Comparison of ENCODE assay signal across 13 mouse cellular contexts in genomic region chr11:96254221-96254620, GRCm38 (mm10). TPM values are rescaled to one million over a fixed set of nuclear protein-coding genes. Genes with fewer than 3 reads are reported as not detected.
DNase-seq lines count a peak whose midpoint lies in the region; ATAC-seq and TF ChIP-seq lines count a peak whose summit lies in the region.
"Had no signal": no experiment of that assay in that cellular context is flagged by ENCODE, and none has a peak within 500 bp of the region (broad histone marks: within the 10 kb centered on the region; RNA-seq: fewer than 3 reads in every experiment).

No protein-coding gene starts in this region.

- no peak for ATAC-seq in limb, embryonic 13.5 days (ENCODE audit: low FRiP score, low read depth)
- no peak for ATAC-seq in forebrain, embryonic 15.5 days (replicated peaks)
- ATAC-seq in megakaryocyte-erythroid progenitor cell, adult 5-6 weeks (replicated peaks; ENCODE audit: low FRiP score, low TSS enrichment, poor library complexity, severe bottlenecking) = no peak
- ATAC-seq in hindbrain, embryonic 13.5 days (ENCODE audit: low FRiP score) = no peak
- ATAC-seq: activated CD4-positive, CD25-positive, alpha-beta regulatory T cell, adult 4 months had no signal

- peaks cover 85% of the 10 kb centered on the region for H3K27me3 ChIP-seq in E14TG2a.4 (ENCODE audit: insufficient read depth, low read length)
- peaks cover 99% of the 10 kb centered on the region for H3K27me3 ChIP-seq in limb, embryonic 13.5 days
- peaks cover 97% of the 10 kb centered on the region for H3K27me3 ChIP-seq in forebrain, embryonic 15.5 days
- H3K27me3 ChIP-seq in hindbrain, embryonic 13.5 days = peaks cover 100% of the 10 kb centered on the region

- no peaks in the 10 kb centered on the region for H3K36me3 ChIP-seq in E14TG2a.4 (ENCODE audit: insufficient read depth, low read length)
- H3K36me3 ChIP-seq in limb, embryonic 13.5 days = no peaks in the 10 kb centered on the region
- no peaks in the 10 kb centered on the region for H3K36me3 ChIP-seq in forebrain, embryonic 15.5 days
- no peaks in the 10 kb centered on the region for H3K36me3 ChIP-seq in hindbrain, embryonic 13.5 days
- H3K36me3 ChIP-seq: lung, embryonic 15.5 days; midbrain, embryonic 12.5 days had no signal

- H3K9me3 ChIP-seq in E14TG2a.4 (ENCODE audit: low read length) = no peaks in the 10 kb centered on the region
- H3K9me3 ChIP-seq in limb, embryonic 13.5 days = no peaks in the 10 kb centered on the region
- no peaks in the 10 kb centered on the region for H3K9me3 ChIP-seq in forebrain, embryonic 15.5 days
- H3K9me3 ChIP-seq in hindbrain, embryonic 13.5 days = no peaks in the 10 kb centered on the region
- H3K9me3 ChIP-seq: lung, embryonic 15.5 days had no signal

- H3K4me2 ChIP-seq in limb, embryonic 13.5 days (replicated peaks) = peak overlapping the region; percentile 30
- no peak overlapping the region for H3K4me2 ChIP-seq in forebrain, embryonic 15.5 days (replicated peaks)
- H3K4me2 ChIP-seq in hindbrain, embryonic 13.5 days = no peak overlapping the region
- H3K4me2 ChIP-seq: lung, embryonic 15.5 days; midbrain, embryonic 12.5 days had no signal

- TF ChIP-seq CTCF in E14TG2a.4 (conservative IDR thresholded peaks at IDR 0.05; ENCODE audit: low read length) = no peak

- 2% methylated on average over 11 of the region's 11 CpGs for WGBS in limb, embryonic 13.5 days
- under 1% methylated on average over 11 of the region's 11 CpGs for WGBS in forebrain, embryonic 15.5 days
- 2% methylated on average over 11 of the region's 11 CpGs for WGBS in hindbrain, embryonic 13.5 days

- H3K9ac ChIP-seq in limb, embryonic 13.5 days = no peak overlapping the region
- H3K9ac ChIP-seq in forebrain, embryonic 15.5 days (replicated peaks) = no peak overlapping the region
- no peak overlapping the region for H3K9ac ChIP-seq in hindbrain, embryonic 13.5 days
- H3K9ac ChIP-seq: lung, embryonic 15.5 days; midbrain, embryonic 12.5 days had no signal

- DNase-seq in R1 (ENCODE audit: low read depth, low spot score) = peak; percentile 72
- peak; percentile 87 for DNase-seq in kidney, adult 9 months
- DNase-seq: heart, postnatal 14 days; left cerebral cortex, postnatal 4 days had no signal

- peak overlapping the region; percentile 5 for H3K4me3 ChIP-seq in E14TG2a.4 (replicated peaks; ENCODE audit: low read length)
- H3K4me3 ChIP-seq in limb, embryonic 13.5 days = peak overlapping the region; percentile 7; the same call in 1 of the 2 replicates
- no peak overlapping the region for H3K4me3 ChIP-seq in forebrain, embryonic 15.5 days
- no peak overlapping the region for H3K4me3 ChIP-seq in hindbrain, embryonic 13.5 days
- H3K4me3 ChIP-seq: lung, embryonic 15.5 days; midbrain, embryonic 12.5 days had no signal

- no peak overlapping the region for H3K27ac ChIP-seq in limb, embryonic 13.5 days
- no peak overlapping the region for H3K27ac ChIP-seq in forebrain, embryonic 15.5 days (replicated peaks)
- no peak overlapping the region for H3K27ac ChIP-seq in hindbrain, embryonic 13.5 days
- H3K27ac ChIP-seq: lung, embryonic 15.5 days; midbrain, embryonic 12.5 days had no signal

- H3K4me1 ChIP-seq in E14TG2a.4 (replicated peaks; ENCODE audit: low read depth, low read length) = peaks cover 65% of the 10 kb centered on the region
- peaks cover 16% of the 10 kb centered on the region; the same call in 1 of the 2 replicates for H3K4me1 ChIP-seq in limb, embryonic 13.5 days
- no peaks in the 10 kb centered on the region for H3K4me1 ChIP-seq in forebrain, embryonic 15.5 days
- H3K4me1 ChIP-seq in hindbrain, embryonic 13.5 days (replicated peaks) = no peaks in the 10 kb centered on the region
- H3K4me1 ChIP-seq: midbrain, embryonic 12.5 days had no signal

RNA-seq across cellular contexts. Expression of gene Hoxb9, which starts 17.0 kb away (rescaled TPM):
- 1.1 and 1.3 TPM in 2 replicates for polyA plus RNA-seq in limb, embryonic 13.5 days (2015; fragmentation: Nextera tagmentation; extraction: Ambion mirVana)
- not detected in 2 replicates for polyA plus RNA-seq in forebrain, embryonic 15.5 days (2015; fragmentation: Nextera tagmentation; extraction: Ambion mirVana)
- total RNA-seq in megakaryocyte-erythroid progenitor cell, adult 5-6 weeks (2014; fragmentation: Nextera tagmentation) = not detected in 2 replicates
- total RNA-seq in megakaryocyte-erythroid progenitor cell, adult 5-6 weeks (2017) = not detected in 2 replicates
- 4.8 and 7.2 TPM in 2 replicates for polyA plus RNA-seq in hindbrain, embryonic 13.5 days (2015; fragmentation: Nextera tagmentation; extraction: Ambion mirVana)
- total RNA-seq: common myeloid progenitor, adult 5-6 weeks; heart, postnatal 14 days; left cerebral cortex, postnatal 4 days had no signal
- polyA plus RNA-seq: midbrain, embryonic 12.5 days had no signal

RNA-seq across cellular contexts. Expression of gene Hoxb8, which starts 27.5 kb away (rescaled TPM):
- 0.17 and 0.32 TPM in 2 replicates for polyA plus RNA-seq in limb, embryonic 13.5 days (2015; fragmentation: Nextera tagmentation; extraction: Ambion mirVana)
- not detected in 2 replicates for polyA plus RNA-seq in forebrain, embryonic 15.5 days (2015; fragmentation: Nextera tagmentation; extraction: Ambion mirVana)
- not detected in 2 replicates for total RNA-seq in megakaryocyte-erythroid progenitor cell, adult 5-6 weeks (2014; fragmentation: Nextera tagmentation)
- total RNA-seq in megakaryocyte-erythroid progenitor cell, adult 5-6 weeks (2017) = not detected in 2 replicates
- 19.2 and 27.2 TPM in 2 replicates for polyA plus RNA-seq in hindbrain, embryonic 13.5 days (2015; fragmentation: Nextera tagmentation; extraction: Ambion mirVana)
- total RNA-seq: common myeloid progenitor, adult 5-6 weeks; heart, postnatal 14 days; left cerebral cortex, postnatal 4 days had no signal
- polyA plus RNA-seq: activated CD4-positive, CD25-positive, alpha-beta regulatory T cell, adult 4 months; midbrain, embryonic 12.5 days had no signal

RNA-seq across cellular contexts. Expression of gene Hoxb7, which starts 32.2 kb away (rescaled TPM):
- 2.0 and 2.2 TPM in 2 replicates for polyA plus RNA-seq in limb, embryonic 13.5 days (2015; fragmentation: Nextera tagmentation; extraction: Ambion mirVana)
- polyA plus RNA-seq in forebrain, embryonic 15.5 days (2015; fragmentation: Nextera tagmentation; extraction: Ambion mirVana) = not detected in 2 replicates
- total RNA-seq in megakaryocyte-erythroid progenitor cell, adult 5-6 weeks (2014; fragmentation: Nextera tagmentation) = not detected in 2 replicates
- total RNA-seq in megakaryocyte-erythroid progenitor cell, adult 5-6 weeks (2017) = not detected in 2 replicates
- polyA plus RNA-seq in hindbrain, embryonic 13.5 days (2015; fragmentation: Nextera tagmentation; extraction: Ambion mirVana) = 21.5 and 33.2 TPM in 2 replicates
- total RNA-seq: common myeloid progenitor, adult 5-6 weeks; heart, postnatal 14 days; left cerebral cortex, postnatal 4 days had no signal
- polyA plus RNA-seq: activated CD4-positive, CD25-positive, alpha-beta regulatory T cell, adult 4 months; midbrain, embryonic 12.5 days had no signal

RNA-seq across cellular contexts. Expression of gene Hoxb6, which starts 38.1 kb away (rescaled TPM):
- 0.59 and 1.4 TPM in 2 replicates for polyA plus RNA-seq in limb, embryonic 13.5 days (2015; fragmentation: Nextera tagmentation; extraction: Ambion mirVana)
- polyA plus RNA-seq in forebrain, embryonic 15.5 days (2015; fragmentation: Nextera tagmentation; extraction: Ambion mirVana) = not detected in 2 replicates
- not detected in 2 replicates for total RNA-seq in megakaryocyte-erythroid progenitor cell, adult 5-6 weeks (2014; fragmentation: Nextera tagmentation)
- 0.72 TPM in 1 of 2 replicates, not detected in the other for total RNA-seq in megakaryocyte-erythroid progenitor cell, adult 5-6 weeks (2017)
- 81.9 and 132 TPM in 2 replicates for polyA plus RNA-seq in hindbrain, embryonic 13.5 days (2015; fragmentation: Nextera tagmentation; extraction: Ambion mirVana)
- total RNA-seq: common myeloid progenitor, adult 5-6 weeks; heart, postnatal 14 days; left cerebral cortex, postnatal 4 days had no signal
- polyA plus RNA-seq: activated CD4-positive, CD25-positive, alpha-beta regulatory T cell, adult 4 months; midbrain, embryonic 12.5 days had no signal

RNA-seq across cellular contexts. Expression of gene Hoxb5, which starts 48.9 kb away (rescaled TPM):
- polyA plus RNA-seq in limb, embryonic 13.5 days (2015; fragmentation: Nextera tagmentation; extraction: Ambion mirVana) = 0.97 and 1.5 TPM in 2 replicates
- polyA plus RNA-seq in forebrain, embryonic 15.5 days (2015; fragmentation: Nextera tagmentation; extraction: Ambion mirVana) = not detected in 2 replicates
- not detected in 2 replicates for total RNA-seq in megakaryocyte-erythroid progenitor cell, adult 5-6 weeks (2014; fragmentation: Nextera tagmentation)
- not detected in 2 replicates for total RNA-seq in megakaryocyte-erythroid progenitor cell, adult 5-6 weeks (2017)
- 196 and 216 TPM in 2 replicates for polyA plus RNA-seq in hindbrain, embryonic 13.5 days (2015; fragmentation: Nextera tagmentation; extraction: Ambion mirVana)
- total RNA-seq: common myeloid progenitor, adult 5-6 weeks; left cerebral cortex, postnatal 4 days had no signal
- polyA plus RNA-seq: activated CD4-positive, CD25-positive, alpha-beta regulatory T cell, adult 4 months; midbrain, embryonic 12.5 days had no signal

Comparison
In these comparisons a context has a peak if more than half of its experiments do, and no peak if none do; other contexts are left out.
1. H3K4me3 ChIP-seq: peak in E14TG2a.4 (single experiment) and limb, embryonic 13.5 days (single experiment); none in forebrain, embryonic 15.5 days (single experiment) and hindbrain, embryonic 13.5 days (single experiment).
2. RNA of gene Hoxb8, which starts 27.5 kb away (polyA plus RNA-seq): 19.2 to 27.2 TPM in hindbrain, embryonic 13.5 days; 0.17 to 0.32 TPM in limb, embryonic 13.5 days and not detected in forebrain, embryonic 15.5 days; every median in the first group is over 10 times any median in the second.